Mouse (Mus musculus): ENCODE results near the gene Ndufb4. TPM values are rescaled to one million over a fixed set of nuclear protein-coding genes. Genes with fewer than 3 reads are reported as not detected.

Gene Ndufb4
- polyA plus RNA-seq, 1 experiment from 2014 or later = 68.0 TPM

DNA sequence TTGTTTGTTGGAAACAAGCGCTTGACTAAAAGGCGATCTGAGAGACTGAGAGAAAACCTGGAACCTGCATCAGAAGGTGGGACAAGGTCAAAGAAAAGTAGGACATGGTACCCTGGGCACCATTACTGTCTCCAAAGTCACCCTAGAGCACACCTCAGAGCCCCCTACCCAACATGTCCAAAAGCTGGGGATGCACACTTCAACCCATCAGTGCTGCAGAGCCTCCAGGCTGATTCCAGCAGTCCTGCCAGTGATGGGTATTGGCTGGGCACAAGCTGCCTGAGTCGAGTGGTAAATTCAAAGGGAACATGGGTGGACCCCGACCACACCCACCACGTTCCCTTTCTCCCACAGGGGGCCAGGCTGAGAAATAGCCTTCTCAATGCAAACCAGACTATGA, 21.1 kb upstream of the Ndufb4 start:
- Histone ChIP-seq H3K9ac (no peak overlapping the region), H3K27ac (no peak overlapping the region), H3K4me3 (replicated peaks) (no peak overlapping the region), H3K9me3 (no peaks in the 10 kb centered on the region), H3K27me3 (replicated peaks) (no peaks in the 10 kb centered on the region), H3K4me2 (no peak overlapping the region), H3K4me1 (no peaks in the 10 kb centered on the region), H3K36me3 (no peaks in the 10 kb centered on the region)
- ATAC-seq (ENCODE audit: insufficient read depth, low FRiP score, low read depth) = no peak
- 78% methylated on average over 5 of the region's 5 CpGs for WGBS

- no peak overlapping the region for H3K4me2 ChIP-seq
- no peak overlapping the region for H3K9ac ChIP-seq
- no peaks in the 10 kb centered on the region for H3K27me3 ChIP-seq (replicated peaks)
- no peak overlapping the region for H3K4me3 ChIP-seq (replicated peaks)
- WGBS = 34% methylated on average over 4 of the region's 4 CpGs
- H3K36me3 ChIP-seq = no peaks in the 10 kb centered on the region
- H3K4me1 ChIP-seq = no peaks in the 10 kb centered on the region
- no peak overlapping the region for H3K27ac ChIP-seq
- no peak for ATAC-seq (ENCODE audit: insufficient read depth, low FRiP score, low read depth)
- no peaks in the 10 kb centered on the region for H3K9me3 ChIP-seq
Measured at GRCm38 (mm10) chr16:37670666-37671283, 16.5 kb upstream of the Ndufb4 start.

- no peaks in the 10 kb centered on the region for H3K27me3 ChIP-seq (replicated peaks)
- H3K9me3 ChIP-seq = no peaks in the 10 kb centered on the region
- H3K9ac ChIP-seq = no peak overlapping the region
- H3K4me2 ChIP-seq = no peak overlapping the region
- H3K27ac ChIP-seq = no peak overlapping the region
- no peaks in the 10 kb centered on the region for H3K36me3 ChIP-seq
- no peak for ATAC-seq (ENCODE audit: insufficient read depth, low FRiP score, low read depth)
- H3K4me3 ChIP-seq (replicated peaks) = no peak overlapping the region
- 59% methylated on average over 5 of the region's 5 CpGs for WGBS
- H3K4me1 ChIP-seq = no peaks in the 10 kb centered on the region
Measured at GRCm38 (mm10) chr16:37665394-37665935, 11.2 kb upstream of the Ndufb4 start.

DNA sequence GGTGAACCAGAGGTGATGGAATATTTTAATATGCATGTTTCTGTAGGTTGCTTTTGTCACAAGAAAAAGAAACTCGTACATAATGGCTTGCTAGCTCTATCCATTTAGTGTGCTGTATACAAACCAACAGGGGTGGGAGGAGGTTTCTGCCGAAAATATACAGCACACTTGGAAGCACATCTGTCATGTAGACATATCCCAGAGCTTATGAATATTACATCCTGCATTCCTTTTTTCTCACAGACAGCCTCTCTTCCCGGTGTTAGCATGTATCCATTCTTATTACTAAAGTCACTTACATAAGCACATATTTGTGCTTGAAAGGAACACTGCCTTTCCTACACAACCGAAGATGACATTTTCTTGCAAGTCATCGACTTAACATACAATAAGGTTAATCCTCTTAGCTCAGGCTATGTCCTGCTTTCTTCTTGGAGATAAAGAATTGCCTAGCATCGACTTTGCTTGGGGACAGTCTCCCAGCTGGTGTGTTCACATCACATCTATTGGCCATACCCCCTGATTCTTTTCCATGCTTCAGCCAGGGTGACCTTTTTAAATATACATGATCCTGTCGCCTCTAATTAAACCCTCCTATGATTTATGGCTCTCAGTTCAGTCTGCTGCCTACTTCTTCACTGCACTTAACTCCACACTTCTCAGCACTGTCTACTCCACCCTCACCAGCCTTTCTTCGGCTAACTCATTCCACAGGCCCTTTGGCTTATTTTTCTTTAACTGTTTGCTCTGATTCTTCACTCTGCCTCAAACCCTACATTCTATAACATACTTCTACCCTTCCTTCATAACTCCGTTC, 9.6 kb upstream of the Ndufb4 start:
- H3K27me3 ChIP-seq (replicated peaks) = no peaks in the 10 kb centered on the region
- H3K27ac ChIP-seq = no peak overlapping the region
- H3K4me1 ChIP-seq = no peaks in the 10 kb centered on the region
- no peak for ATAC-seq (ENCODE audit: insufficient read depth, low FRiP score, low read depth)
- no peaks in the 10 kb centered on the region for H3K9me3 ChIP-seq
- no peaks in the 10 kb centered on the region for H3K36me3 ChIP-seq
- no peak overlapping the region for H3K4me2 ChIP-seq
- 43% methylated on average over 9 of the region's 9 CpGs for WGBS
- H3K9ac ChIP-seq = no peak overlapping the region
- H3K4me3 ChIP-seq (replicated peaks) = no peak overlapping the region

DNA sequence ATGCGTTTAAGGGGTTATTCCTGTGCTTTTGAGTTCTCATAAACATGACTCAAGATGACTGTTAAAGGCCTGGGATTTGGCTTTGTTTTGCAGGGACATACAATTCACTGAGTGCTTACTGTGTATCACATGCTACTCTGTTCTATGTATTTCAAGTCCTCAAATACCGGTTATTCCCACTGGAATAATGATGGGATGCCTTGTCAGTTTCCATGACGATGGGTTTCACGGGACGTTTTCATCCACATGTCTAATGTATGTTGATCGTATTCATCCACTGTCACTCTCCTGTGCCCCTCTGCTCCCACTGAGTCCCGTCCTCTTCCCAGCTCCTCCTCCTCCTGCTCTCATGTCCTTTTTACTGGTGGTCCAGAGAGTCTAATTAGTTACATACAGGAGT, 2.5 kb upstream of the Ndufb4 start:
- no peaks in the 10 kb centered on the region for H3K36me3 ChIP-seq
- H3K4me1 ChIP-seq = peaks cover 20% of the 10 kb centered on the region
- H3K27me3 ChIP-seq (replicated peaks) = no peaks in the 10 kb centered on the region
- no peak overlapping the region for H3K27ac ChIP-seq
- H3K9me3 ChIP-seq = no peaks in the 10 kb centered on the region
- WGBS = 77% methylated on average over 7 of the region's 7 CpGs
- H3K4me3 ChIP-seq (replicated peaks) = no peak overlapping the region
- no peak overlapping the region for H3K9ac ChIP-seq
- H3K4me2 ChIP-seq = no peak overlapping the region
- no peak for ATAC-seq (ENCODE audit: insufficient read depth, low FRiP score, low read depth)

GRCm38 (mm10) chr16:37655756-37656347, 1.6 kb upstream of the Ndufb4 start:
- H3K4me1 ChIP-seq = peaks cover 20% of the 10 kb centered on the region
- ATAC-seq (ENCODE audit: insufficient read depth, low FRiP score, low read depth) = no peak
- no peak overlapping the region for H3K9ac ChIP-seq
- no peaks in the 10 kb centered on the region for H3K27me3 ChIP-seq (replicated peaks)
- H3K9me3 ChIP-seq = no peaks in the 10 kb centered on the region
- no peaks in the 10 kb centered on the region for H3K36me3 ChIP-seq
- H3K27ac ChIP-seq = no peak overlapping the region
- H3K4me2 ChIP-seq = no peak overlapping the region
- 28% methylated on average over 4 of the region's 4 CpGs for WGBS
- no peak overlapping the region for H3K4me3 ChIP-seq (replicated peaks)

DNA sequence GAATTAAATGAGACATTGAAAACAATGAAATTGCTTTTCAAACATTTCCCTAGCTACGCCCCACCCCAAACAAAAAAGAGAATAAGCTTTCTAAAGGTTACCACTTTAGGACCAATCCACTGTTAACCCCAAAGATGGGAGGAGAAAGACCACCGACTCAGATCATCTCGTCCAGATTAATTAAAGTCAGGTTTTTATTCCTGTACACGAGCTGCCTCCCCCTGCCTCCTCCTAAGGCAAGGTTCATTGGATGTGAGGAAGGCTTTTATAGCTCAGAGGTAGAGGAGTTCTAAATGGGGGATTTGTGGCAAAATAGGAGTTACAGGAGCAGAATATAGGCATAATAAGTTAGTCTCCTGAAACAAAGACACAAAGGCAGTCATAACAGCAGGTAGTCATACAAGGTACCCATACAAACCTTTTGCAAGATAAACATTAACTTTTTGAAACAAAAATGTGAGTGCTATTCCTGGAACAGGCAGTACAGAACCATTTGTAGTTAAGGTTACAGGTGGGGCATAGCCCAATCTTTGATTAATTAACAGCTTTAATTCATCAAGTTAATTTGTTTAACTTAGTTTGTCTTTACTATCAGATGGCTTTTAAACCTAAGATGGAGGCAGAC, 690 bp upstream of the Ndufb4 start:
- Histone ChIP-seq H3K9me3 (no peaks in the 10 kb centered on the region), H3K36me3 (no peaks in the 10 kb centered on the region), H3K9ac (no peak overlapping the region), H3K27ac (peak overlapping the region; percentile 81), H3K4me1 (peaks cover 20% of the 10 kb centered on the region), H3K4me2 (peak overlapping the region; percentile 45), H3K27me3 (replicated peaks) (no peaks in the 10 kb centered on the region), H3K4me3 (replicated peaks) (peak overlapping the region; percentile 26; the same call in 1 of the 2 replicates)
- 61% methylated on average over 4 of the region's 4 CpGs for WGBS
- ATAC-seq (ENCODE audit: insufficient read depth, low FRiP score, low read depth) = no peak

GRCm38 (mm10) chr16:37653058-37653457, 1.2 kb downstream of the Ndufb4 start:
- H3K4me2 ChIP-seq = peak overlapping the region; percentile 54
- no peaks in the 10 kb centered on the region for H3K9me3 ChIP-seq
- H3K4me1 ChIP-seq = peaks cover 20% of the 10 kb centered on the region
- no peaks in the 10 kb centered on the region for H3K36me3 ChIP-seq
- H3K27me3 ChIP-seq (replicated peaks) = no peaks in the 10 kb centered on the region
- H3K4me3 ChIP-seq (replicated peaks) = peak overlapping the region; percentile 31
- 78% methylated on average over 1 of the region's 1 CpGs for WGBS
- H3K27ac ChIP-seq = no peak overlapping the region
- no peak for ATAC-seq (ENCODE audit: insufficient read depth, low FRiP score, low read depth)
- H3K9ac ChIP-seq = 0 out of 2 replicates have a peak overlapping the region, but pooled peaks have one; percentile 4

DNA sequence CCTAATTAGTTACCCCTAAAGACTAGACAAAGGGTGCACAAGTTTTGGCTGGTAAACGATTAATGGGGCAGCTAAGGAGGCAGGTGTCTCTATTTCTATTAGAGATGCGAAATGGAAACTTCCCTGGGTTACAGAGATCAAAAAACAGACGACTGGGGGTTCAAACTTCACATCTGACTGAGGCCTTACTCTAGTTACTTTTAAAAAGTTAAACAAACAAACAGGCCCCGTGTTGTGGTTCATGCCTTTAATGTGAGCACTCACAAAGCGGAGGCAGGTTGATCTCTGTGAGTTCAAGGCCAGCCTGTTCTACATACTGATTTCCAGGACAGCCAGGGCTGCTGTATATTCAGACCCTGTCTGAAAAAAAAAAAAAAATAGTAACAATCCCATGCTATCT, 1.6 kb downstream of the Ndufb4 start:
- H3K27me3 ChIP-seq (replicated peaks) = no peaks in the 10 kb centered on the region
- H3K4me2 ChIP-seq = peak overlapping the region; percentile 54
- 77% methylated on average over 5 of the region's 5 CpGs for WGBS
- ATAC-seq (ENCODE audit: insufficient read depth, low FRiP score, low read depth) = no peak
- no peak overlapping the region for H3K27ac ChIP-seq
- no peaks in the 10 kb centered on the region for H3K9me3 ChIP-seq
- H3K36me3 ChIP-seq = peaks cover 4% of the 10 kb centered on the region; the same call in 1 of the 2 replicates
- H3K4me1 ChIP-seq = peaks cover 20% of the 10 kb centered on the region
- H3K9ac ChIP-seq = 0 out of 2 replicates have a peak overlapping the region, but pooled peaks have one; percentile 4
- H3K4me3 ChIP-seq (replicated peaks) = peak overlapping the region; percentile 31; the same call in 1 of the 2 replicates

DNA sequence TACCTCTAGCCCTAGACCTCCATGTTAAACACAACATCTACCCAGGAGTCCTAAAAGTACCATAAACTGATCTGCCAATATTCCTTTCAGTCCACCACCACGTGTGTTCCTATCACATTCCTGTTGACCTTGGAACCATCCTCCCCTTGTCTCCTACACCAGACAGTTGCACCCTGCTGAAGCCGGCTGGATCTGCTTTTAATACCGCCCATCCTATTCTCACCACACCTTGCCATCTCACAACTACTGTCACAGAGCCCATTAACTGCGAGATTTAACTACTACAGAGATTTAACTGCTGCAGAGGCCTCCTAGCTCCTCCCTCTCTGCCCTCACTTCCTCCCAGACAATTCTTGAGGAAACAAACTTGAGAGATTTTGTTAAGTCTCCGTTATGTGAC, 2.8 kb downstream of the Ndufb4 start:
- no peak for ATAC-seq (ENCODE audit: insufficient read depth, low FRiP score, low read depth)
- 78% methylated on average over 5 of the region's 5 CpGs for WGBS
- H3K27me3 ChIP-seq (replicated peaks) = no peaks in the 10 kb centered on the region
- H3K9me3 ChIP-seq = no peaks in the 10 kb centered on the region
- no peak overlapping the region for H3K4me2 ChIP-seq
- no peak overlapping the region for H3K27ac ChIP-seq
- no peak overlapping the region for H3K9ac ChIP-seq
- H3K4me1 ChIP-seq = peaks cover 20% of the 10 kb centered on the region
- no peak overlapping the region for H3K4me3 ChIP-seq (replicated peaks)
- H3K36me3 ChIP-seq = peaks cover 15% of the 10 kb centered on the region

GRCm38 (mm10) chr16:37649068-37649467, 5.2 kb downstream of the Ndufb4 start:
- H3K27ac ChIP-seq = no peak overlapping the region
- H3K4me3 ChIP-seq (replicated peaks) = no peak overlapping the region
- peaks cover 12% of the 10 kb centered on the region for H3K4me1 ChIP-seq
- no peaks in the 10 kb centered on the region for H3K9me3 ChIP-seq
- WGBS = 59% methylated on average over 5 of the region's 5 CpGs
- ATAC-seq (ENCODE audit: insufficient read depth, low FRiP score, low read depth) = no peak
- H3K4me2 ChIP-seq = no peak overlapping the region
- peaks cover 19% of the 10 kb centered on the region for H3K36me3 ChIP-seq
- H3K9ac ChIP-seq = no peak overlapping the region
- no peaks in the 10 kb centered on the region for H3K27me3 ChIP-seq (replicated peaks)

Data from stomach, embryonic 15.5 days (tissue).